Mouse (Mus musculus) heart, embryonic 12.5 days (tissue): ENCODE results near the gene Nrxn1. TPM values are rescaled to one million over a fixed set of nuclear protein-coding genes. Genes with fewer than 3 reads are reported as not detected.

Source experiments
- ATAC-seq: fragments of 200-750 bp; cut with Nextera tagmentation; 2 replicates; pipeline ENCODE4 v1.8.0; 2017; ENCODE audit warnings: moderate TSS enrichment, moderate library complexity; ENCODE audit not compliant: insufficient number of reproducible peaks, low FRiP score
- H3K27ac ChIP-seq: fragments of 300-500 bp; sonication (generic); 2 replicates; pipeline ENCODE4 v1.5.1; 2016; ENCODE audit warnings: mild to moderate bottlenecking, moderate library complexity; ENCODE audit not compliant: poor library complexity, severe bottlenecking
- H3K27me3 ChIP-seq: fragments of 300-500 bp; sonication (generic); replicated peaks from 2 replicates; pipeline ENCODE4 v1.6.1; 2016; ENCODE audit warnings: mild to moderate bottlenecking, moderate library complexity
- H3K36me3 ChIP-seq: fragments of 300-500 bp; sonication (generic); 2 replicates; pipeline ENCODE4 v1.6.1; 2016; ENCODE audit warnings: mild to moderate bottlenecking, moderate library complexity
- H3K4me1 ChIP-seq: fragments of 300-500 bp; sonication (generic); replicated peaks from 2 replicates; pipeline ENCODE4 v1.6.1; 2016; ENCODE audit warnings: mild to moderate bottlenecking
- H3K4me2 ChIP-seq: fragments of 300-500 bp; sonication (generic); 2 replicates; pipeline ENCODE4 v1.6.1; 2016; ENCODE audit warnings: mild to moderate bottlenecking, moderate library complexity
- H3K4me3 ChIP-seq: fragments of 300-500 bp; sonication (generic); 2 replicates; pipeline ENCODE4 v1.5.1; 2016; ENCODE audit warnings: mild to moderate bottlenecking
- H3K9ac ChIP-seq: fragments of 300-500 bp; sonication (generic); 2 replicates; pipeline ENCODE4 v1.6.1; 2016; ENCODE audit warnings: mild to moderate bottlenecking, moderate library complexity
- H3K9me3 ChIP-seq: fragments of 300-500 bp; sonication (generic); replicated peaks from 2 replicates; pipeline ENCODE4 v1.6.1; 2016; ENCODE audit warnings: mild to moderate bottlenecking, moderate library complexity
- whole genome bisulfite sequencing: fragments of 180-500 bp; shearing (Covaris S2); methylation state at CpG from one replicate; pipeline ENCODE4 v1.1.7; 2016; 5-methylcytosine and 5-hydroxymethylcytosine counted together
- polyA plus RNA-seq: library from polyadenylated mRNA; unstranded; fragments of >200 nt; fragmentation: Nextera tagmentation; extraction: Ambion mirVana; gene quantifications from 2 replicates; pipeline ENCODE4 v1.2.1, GENCODE M21; 2016

Nrxn1 gene
- polyA plus RNA-seq, 1 experiment from 2014 or later: 1.6 TPM

- Histone ChIP-seq H3K4me1 (no peaks in the 10 kb centered on the region), H3K27ac (no peak overlapping the region), H3K9ac (no peak overlapping the region), H3K27me3 (no peaks in the 10 kb centered on the region), H3K9me3 (no peaks in the 10 kb centered on the region), H3K4me2 (no peak overlapping the region), H3K36me3 (no peaks in the 10 kb centered on the region), H3K4me3 (no peak overlapping the region)
- 83% methylated on average over 2 of the region's 2 CpGs for WGBS
- no peak for ATAC-seq
Measured at GRCm38 (mm10) chr17:90420757-90421156, 672.1 kb downstream of the Nrxn1 start.

GRCm38 (mm10) chr17:90419615-90420014 lies 673.3 kb downstream of the Nrxn1 start:
- H3K4me2 ChIP-seq: no peak overlapping the region
- WGBS: 72% methylated on average over 1 of the region's 1 CpGs
- H3K9ac ChIP-seq: no peak overlapping the region
- no peaks in the 10 kb centered on the region for H3K27me3 ChIP-seq
- H3K36me3 ChIP-seq: no peaks in the 10 kb centered on the region
- no peak overlapping the region for H3K27ac ChIP-seq
- no peaks in the 10 kb centered on the region for H3K9me3 ChIP-seq
- no peak for ATAC-seq
- no peaks in the 10 kb centered on the region for H3K4me1 ChIP-seq
- H3K4me3 ChIP-seq: no peak overlapping the region

GRCm38 (mm10) chr17:90396357-90396756 lies 696.5 kb downstream of the Nrxn1 start:
- no peak for ATAC-seq
- no peak overlapping the region for H3K9ac ChIP-seq
- no peaks in the 10 kb centered on the region for H3K27me3 ChIP-seq
- H3K36me3 ChIP-seq: no peaks in the 10 kb centered on the region
- no peak overlapping the region for H3K27ac ChIP-seq
- no peak overlapping the region for H3K4me3 ChIP-seq
- no peak overlapping the region for H3K4me2 ChIP-seq
- H3K4me1 ChIP-seq: no peaks in the 10 kb centered on the region
- no peaks in the 10 kb centered on the region for H3K9me3 ChIP-seq

GRCm38 (mm10) chr17:90394606-90395005 lies 698.3 kb downstream of the Nrxn1 start:
- Histone ChIP-seq H3K4me2 (no peak overlapping the region), H3K27ac (no peak overlapping the region), H3K36me3 (no peaks in the 10 kb centered on the region), H3K27me3 (no peaks in the 10 kb centered on the region), H3K9ac (no peak overlapping the region), H3K9me3 (no peaks in the 10 kb centered on the region), H3K4me3 (no peak overlapping the region), H3K4me1 (no peaks in the 10 kb centered on the region)
- no peak for ATAC-seq
- WGBS: 86% methylated on average over 6 of the region's 6 CpGs

- no peak for ATAC-seq
- H3K27me3 ChIP-seq: no peaks in the 10 kb centered on the region
- 82% methylated on average over 1 of the region's 1 CpGs for WGBS
- H3K36me3 ChIP-seq: no peaks in the 10 kb centered on the region
- H3K4me3 ChIP-seq: no peak overlapping the region
- H3K4me2 ChIP-seq: no peak overlapping the region
- no peaks in the 10 kb centered on the region for H3K4me1 ChIP-seq
- no peak overlapping the region for H3K9ac ChIP-seq
- H3K27ac ChIP-seq: no peak overlapping the region
- no peaks in the 10 kb centered on the region for H3K9me3 ChIP-seq
Measured at GRCm38 (mm10) chr17:90392751-90393150, 700.1 kb downstream of the Nrxn1 start.

GRCm38 (mm10) chr17:90390316-90391212 lies 702.3 kb downstream of the Nrxn1 start:
- Histone ChIP-seq H3K4me3 (no peak overlapping the region), H3K27me3 (no peaks in the 10 kb centered on the region), H3K27ac (no peak overlapping the region), H3K9ac (no peak overlapping the region), H3K9me3 (no peaks in the 10 kb centered on the region), H3K4me1 (no peaks in the 10 kb centered on the region), H3K36me3 (no peaks in the 10 kb centered on the region), H3K4me2 (no peak overlapping the region)
- 47% methylated on average over 7 of the region's 7 CpGs for WGBS
- no peak for ATAC-seq

- no peak for ATAC-seq
- H3K27me3 ChIP-seq: no peaks in the 10 kb centered on the region
- H3K36me3 ChIP-seq: no peaks in the 10 kb centered on the region
- H3K9me3 ChIP-seq: no peaks in the 10 kb centered on the region
- H3K9ac ChIP-seq: no peak overlapping the region
- no peak overlapping the region for H3K27ac ChIP-seq
- H3K4me1 ChIP-seq: no peaks in the 10 kb centered on the region
- 75% methylated on average over 2 of the region's 2 CpGs for WGBS
- H3K4me3 ChIP-seq: no peak overlapping the region
- no peak overlapping the region for H3K4me2 ChIP-seq
Measured at GRCm38 (mm10) chr17:90384856-90385255, 708.0 kb downstream of the Nrxn1 start.

- H3K4me3 ChIP-seq: no peak overlapping the region
- H3K4me2 ChIP-seq: no peak overlapping the region
- no peaks in the 10 kb centered on the region for H3K4me1 ChIP-seq
- 39% methylated on average over 5 of the region's 5 CpGs for WGBS
- no peak overlapping the region for H3K9ac ChIP-seq
- no peak overlapping the region for H3K27ac ChIP-seq
- no peaks in the 10 kb centered on the region for H3K9me3 ChIP-seq
- no peak for ATAC-seq
- no peaks in the 10 kb centered on the region for H3K36me3 ChIP-seq
- no peaks in the 10 kb centered on the region for H3K27me3 ChIP-seq
Measured at GRCm38 (mm10) chr17:90382496-90383443, 710.1 kb downstream of the Nrxn1 start.

GRCm38 (mm10) chr17:90376533-90376932 lies 716.3 kb downstream of the Nrxn1 start:
- H3K9me3 ChIP-seq: no peaks in the 10 kb centered on the region
- no peaks in the 10 kb centered on the region for H3K27me3 ChIP-seq
- no peak overlapping the region for H3K4me2 ChIP-seq
- H3K36me3 ChIP-seq: no peaks in the 10 kb centered on the region
- H3K27ac ChIP-seq: no peak overlapping the region
- no peak overlapping the region for H3K4me3 ChIP-seq
- H3K4me1 ChIP-seq: no peaks in the 10 kb centered on the region
- no peak for ATAC-seq
- 82% methylated on average over 2 of the region's 2 CpGs for WGBS
- no peak overlapping the region for H3K9ac ChIP-seq

- no peaks in the 10 kb centered on the region for H3K36me3 ChIP-seq
- H3K27ac ChIP-seq: no peak overlapping the region
- no peak overlapping the region for H3K4me3 ChIP-seq
- no peaks in the 10 kb centered on the region for H3K9me3 ChIP-seq
- no peak overlapping the region for H3K9ac ChIP-seq
- 71% methylated on average over 4 of the region's 4 CpGs for WGBS
- no peaks in the 10 kb centered on the region for H3K4me1 ChIP-seq
- ATAC-seq: no peak
- no peaks in the 10 kb centered on the region for H3K27me3 ChIP-seq
- no peak overlapping the region for H3K4me2 ChIP-seq
Measured at GRCm38 (mm10) chr17:90362169-90362568, 730.7 kb downstream of the Nrxn1 start.

GRCm38 (mm10) chr17:90349385-90350095 lies 743.3 kb downstream of the Nrxn1 start:
- no peaks in the 10 kb centered on the region for H3K4me1 ChIP-seq
- ATAC-seq: no peak
- no peak overlapping the region for H3K4me2 ChIP-seq
- H3K9me3 ChIP-seq: no peaks in the 10 kb centered on the region
- no peak overlapping the region for H3K9ac ChIP-seq
- H3K36me3 ChIP-seq: no peaks in the 10 kb centered on the region
- no peaks in the 10 kb centered on the region for H3K27me3 ChIP-seq
- WGBS: 74% methylated on average over 5 of the region's 5 CpGs
- H3K27ac ChIP-seq: no peak overlapping the region
- no peak overlapping the region for H3K4me3 ChIP-seq
